7 mouse cellular contexts compared by ENCODE assay signal in the genomic region with DNA sequence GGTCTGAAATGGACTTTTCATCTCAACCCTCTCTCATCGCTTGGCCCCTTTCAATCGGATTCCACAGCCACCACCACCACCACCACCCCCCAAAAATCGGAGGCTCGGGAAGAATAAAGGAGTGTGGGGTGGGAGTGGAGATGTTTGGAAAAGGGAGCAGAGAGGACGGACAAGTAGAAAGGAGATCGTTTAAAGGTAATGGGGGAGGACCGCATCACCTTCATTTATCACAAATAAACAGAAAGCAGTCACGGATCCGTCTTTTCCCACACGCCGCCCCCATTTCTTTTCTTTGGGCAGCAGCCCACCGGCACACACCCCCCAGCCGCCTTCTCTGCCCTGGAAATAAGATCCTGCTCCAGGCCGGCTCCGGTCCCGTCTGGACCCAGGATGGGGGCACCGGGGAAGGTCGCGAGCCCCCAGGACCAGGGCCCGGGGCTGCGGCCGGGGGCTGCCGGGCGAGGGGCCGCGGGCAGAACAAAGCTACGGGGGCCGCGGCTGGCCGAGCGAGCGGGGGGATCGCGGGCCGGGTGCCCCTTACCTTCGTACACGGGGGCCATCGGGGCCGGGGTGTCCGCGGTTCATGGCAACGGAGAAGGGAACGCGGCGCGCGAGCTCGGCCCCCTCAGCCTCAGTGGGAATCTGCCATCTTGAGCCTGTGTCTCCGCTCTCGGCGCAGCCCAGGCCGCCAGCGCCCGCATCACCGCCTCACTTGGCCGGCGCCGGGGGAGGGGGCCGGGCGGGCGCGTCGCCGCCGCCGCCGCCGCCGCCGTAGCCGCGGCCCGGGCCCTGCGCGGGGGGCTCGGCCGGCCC. TPM values are rescaled to one million over a fixed set of nuclear protein-coding genes. Genes with fewer than 3 reads are reported as not detected.
DNase-seq lines count a peak whose midpoint lies in the region; ATAC-seq and TF ChIP-seq lines count a peak whose summit lies in the region.

A gene (plus strand): TSS at position 147 of the 813 bp plus-strand sequence.

- H3K36me3 ChIP-seq in hindbrain, postnatal 0 days (ENCODE audit: insufficient read depth, low read length) = no peaks in the 10 kb centered on the region
- H3K36me3 ChIP-seq in midbrain, embryonic 11.5 days (ENCODE audit: control insufficient read depth, insufficient read depth, low read length) = no peaks in the 10 kb centered on the region

- H3K4me3 ChIP-seq in hindbrain, postnatal 0 days (ENCODE audit: low read length) = peak within 1 kb of the TSS; percentile 99
- H3K4me3 ChIP-seq in midbrain, embryonic 11.5 days (ENCODE audit: low read depth, low read length) = peak within 1 kb of the TSS; percentile 85

- peak; percentile 78 for ATAC-seq in hindbrain, postnatal 0 days
- ATAC-seq in midbrain, embryonic 11.5 days (ENCODE audit: low FRiP score) = peak; percentile 36; the same call in 1 of the 2 replicates

- no peaks in the 10 kb centered on the region for H3K9me3 ChIP-seq in hindbrain, postnatal 0 days (ENCODE audit: low read length)
- no peaks in the 10 kb centered on the region for H3K9me3 ChIP-seq in midbrain, embryonic 11.5 days (ENCODE audit: control insufficient read depth, low read length)

- peaks cover 17% of the 10 kb centered on the region for H3K4me1 ChIP-seq in hindbrain, postnatal 0 days (ENCODE audit: insufficient read depth, low read length)
- H3K4me1 ChIP-seq in midbrain, embryonic 11.5 days (ENCODE audit: control insufficient read depth, insufficient read depth, low read length) = peaks cover 26% of the 10 kb centered on the region

- no peak for TF ChIP-seq CTCF in hindbrain, postnatal 0 days (IDR thresholded peaks at IDR 0.05; ENCODE audit: low read depth)

- no peaks in the 10 kb centered on the region for H3K27me3 ChIP-seq in hindbrain, postnatal 0 days (ENCODE audit: insufficient read depth, low read length)
- H3K27me3 ChIP-seq in midbrain, embryonic 11.5 days (ENCODE audit: control insufficient read depth, insufficient read depth, low read length) = peaks cover 3% of the 10 kb centered on the region; the same call in 1 of the 2 replicates

- peak within 1 kb of the TSS; percentile 100 for H3K9ac ChIP-seq in hindbrain, postnatal 0 days (replicated peaks; ENCODE audit: low read length)
- peak within 1 kb of the TSS; percentile 99 for H3K9ac ChIP-seq in midbrain, embryonic 11.5 days (ENCODE audit: low read length)

- peak within 1 kb of the TSS; percentile 62 for H3K4me2 ChIP-seq in hindbrain, postnatal 0 days (ENCODE audit: low read depth, low read length)
- H3K4me2 ChIP-seq in midbrain, embryonic 11.5 days = peak within 1 kb of the TSS; percentile 60

- H3K27ac ChIP-seq in hindbrain, postnatal 0 days = peak within 1 kb of the TSS; percentile 98
- peak within 1 kb of the TSS; percentile 78 for H3K27ac ChIP-seq in midbrain, embryonic 11.5 days (ENCODE audit: low read depth, low read length)

- intact Hi-C loops in left cerebral cortex, postnatal 4 days (cut with DNase I) = loop anchor here (2.0 kb wide), 1 partner anchor 191 kb away; no protein-coding TSS in a partner anchor

- WGBS in hindbrain, postnatal 0 days = 1% methylated on average over 61 of the region's 77 CpGs
- 2% methylated on average over 57 of the region's 77 CpGs for WGBS in midbrain, embryonic 11.5 days

- DNase-seq in ZHBTc4 (ENCODE audit: low read depth, low spot score) = peak; percentile 64
- peak; percentile 68 to 73 for DNase-seq in cerebellum, postnatal 25 days
- peak; percentile 36 for DNase-seq in gastrocnemius, adult 18-20 months (ENCODE audit: low spot score)
- DNase-seq in hindbrain, postnatal 0 days (ENCODE audit: low spot score) = peak; percentile 76
- DNase-seq in left cerebral cortex, postnatal 4 days = peak; percentile 58
- peak; percentile 97 for DNase-seq in midbrain, embryonic 11.5 days (ENCODE audit: low spot score, missing footprints)
- DNase-seq in spleen, adult 18-20 months = peak; percentile 31 to 53

RNA-seq across cellular contexts. Expression of the gene that starts here (rescaled TPM):
- under 1 TPM; 0.48 to 0.69 TPM for total RNA-seq in gastrocnemius, adult 18-20 months (2021)
- 2.0 and 4.3 TPM in 2 replicates for total RNA-seq in hindbrain, postnatal 0 days (2014; rRNA removed)
- 2.1 and 2.4 TPM in 2 replicates for polyA plus RNA-seq in hindbrain, postnatal 0 days (2015; fragmentation: Nextera tagmentation; extraction: Ambion mirVana)
- total RNA-seq in left cerebral cortex, postnatal 4 days (2021) = 1 to 10 TPM; 1.3 to 1.4 TPM
- 1.5 TPM in 2 replicates for polyA plus RNA-seq in midbrain, embryonic 11.5 days (2014; fragmentation: Nextera tagmentation; extraction: Ambion mirVana)

Comparison
In these comparisons a context has a peak if more than half of its experiments do, and no peak if none do; other contexts are left out.
1. Peak in every context shown above with its lines: DNase-seq, ATAC-seq, H3K4me3 ChIP-seq and H3K27ac ChIP-seq.
2. Peak in DNase-seq in gastrocnemius, adult 18-20 months; RNA of the gene not detected or under 1 TPM.
3. DNase-seq: peak in every context shown above with its lines; median percentile 97 in midbrain, embryonic 11.5 days; 76 in hindbrain, postnatal 0 days; 70 in cerebellum, postnatal 25 days; 64 in ZHBTc4; 58 in left cerebral cortex, postnatal 4 days; 42 in spleen, adult 18-20 months; 36 in gastrocnemius, adult 18-20 months.